Mouse (Mus musculus) heart, embryonic 16.5 days (tissue): Measurements from ENCODE around the gene Ttc7. TPM values are rescaled to one million over a fixed set of nuclear protein-coding genes. Genes with fewer than 3 reads are reported as not detected.
A peak's percentile ranks its signal among the peaks of the same experiment; 100 is the strongest.

Source experiments
- ATAC-seq: fragments of 200-750 bp; cut with Nextera tagmentation; replicated peaks from 2 replicates; pipeline ENCODE4 v1.8.0; 2017; ENCODE audit warnings: moderate number of reproducible peaks; ENCODE audit not compliant: insufficient read depth, low FRiP score; ENCODE audit errors: extremely low read depth
- H3K27ac ChIP-seq: fragments of 300-500 bp; sonication (generic); 2 replicates; pipeline ENCODE4 v1.5.1; 2014; ENCODE audit warnings: mild to moderate bottlenecking, low read length, control low read depth, moderate library complexity
- H3K27me3 ChIP-seq: fragments of 300-500 bp; sonication (generic); 2 replicates; pipeline ENCODE4 v1.6.1; 2014; ENCODE audit warnings: low read length, mixed read lengths; ENCODE audit not compliant: control insufficient read depth, insufficient read depth
- H3K36me3 ChIP-seq: fragments of 300-500 bp; sonication (generic); 2 replicates; pipeline ENCODE4 v1.6.1; 2014; ENCODE audit not compliant: control insufficient read depth, insufficient read depth
- H3K4me1 ChIP-seq: fragments of 300-500 bp; sonication (generic); 2 replicates; pipeline ENCODE4 v1.6.1; 2014; ENCODE audit warnings: low read length, mixed read lengths; ENCODE audit not compliant: control insufficient read depth, insufficient read depth
- H3K4me2 ChIP-seq: fragments of 300-500 bp; sonication (generic); 2 replicates; pipeline ENCODE4 v1.6.1; 2014; ENCODE audit warnings: low read depth, mild to moderate bottlenecking, control low read depth, low read length
- H3K4me3 ChIP-seq: fragments of 300-500 bp; sonication (generic); 2 replicates; pipeline ENCODE4 v1.5.1; 2014; ENCODE audit warnings: mild to moderate bottlenecking, control low read depth, low read length
- H3K9ac ChIP-seq: fragments of 300-500 bp; sonication (generic); 2 replicates; pipeline ENCODE4 v1.6.1; 2014; ENCODE audit warnings: low read length, control low read depth
- H3K9me3 ChIP-seq: fragments of 300-500 bp; sonication (generic); replicated peaks from 2 replicates; pipeline ENCODE4 v1.6.1; 2016; ENCODE audit warnings: low read length; ENCODE audit not compliant: control insufficient read depth
- WGBS: fragments of 180-500 bp; shearing (Covaris S2); extraction: QIAGEN DNeasy Blood & Tissue Kit; methylation state at CpG from one replicate; pipeline ENCODE4 v1.1.7; 2014; 5-methylcytosine and 5-hydroxymethylcytosine counted together
- polyA plus RNA-seq: library from polyadenylated mRNA; unstranded; fragments of >200 nt; fragmentation: Nextera tagmentation; extraction: Ambion mirVana; gene quantifications from 2 replicates; pipeline ENCODE4 v1.2.1, GENCODE M21; 2015

Ttc7 gene
- polyA plus RNA-seq, 1 experiment from 2014 or later: 6.2 TPM

DNA sequence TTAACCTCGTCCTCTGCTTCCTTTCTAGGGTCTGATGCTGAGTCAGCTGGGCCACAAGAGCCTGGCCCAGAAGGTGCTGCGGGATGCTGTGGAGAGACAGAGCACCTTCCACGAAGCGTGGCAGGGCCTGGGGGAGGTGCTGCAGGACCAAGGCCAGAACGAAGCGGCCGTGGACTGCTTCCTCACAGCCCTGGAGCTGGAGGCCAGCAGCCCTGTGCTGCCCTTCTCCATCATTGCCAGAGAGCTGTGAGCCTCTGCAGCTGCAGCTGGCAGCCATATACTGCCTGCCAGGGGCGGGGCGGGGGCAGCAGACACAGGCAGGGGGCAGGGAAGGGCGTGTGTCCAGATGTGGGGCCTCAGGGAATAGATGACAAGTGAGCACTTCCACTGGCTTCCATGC lies 97.1 kb downstream of the Ttc7 start:
- Histone ChIP-seq H3K4me2 (no peak overlapping the region), H3K9me3 (no peaks in the 10 kb centered on the region), H3K36me3 (no peaks in the 10 kb centered on the region), H3K27ac (0 out of 2 replicates have a peak overlapping the region, but pooled peaks have one; percentile 7), H3K9ac (no peak overlapping the region), H3K4me1 (peaks cover 29% of the 10 kb centered on the region), H3K27me3 (no peaks in the 10 kb centered on the region), H3K4me3 (no peak overlapping the region)
- ATAC-seq: no peak
- WGBS: 52% methylated on average over 10 of the region's 10 CpGs

DNA sequence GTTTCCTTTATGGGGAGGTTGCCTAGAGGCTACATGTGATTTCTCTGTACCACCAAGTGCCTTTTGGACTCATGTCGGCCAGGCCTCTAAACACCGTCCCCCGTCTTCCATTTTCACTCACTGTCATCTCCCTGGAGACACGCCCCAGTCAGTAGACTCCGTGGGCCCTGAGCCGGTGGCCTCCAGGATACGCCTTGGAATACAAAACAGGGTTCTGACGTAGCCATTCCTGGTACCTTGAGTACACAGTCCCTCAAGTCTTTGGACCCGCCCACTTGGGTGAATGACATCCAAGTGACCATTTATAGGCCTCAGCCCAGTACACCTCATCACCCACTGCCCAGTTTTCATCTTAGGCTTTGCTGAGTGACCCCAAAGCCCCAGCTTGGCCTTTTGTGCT lies 98.0 kb downstream of the Ttc7 start:
- H3K4me2 ChIP-seq: no peak overlapping the region
- H3K27ac ChIP-seq: no peak overlapping the region
- peaks cover 27% of the 10 kb centered on the region for H3K4me1 ChIP-seq

DNA sequence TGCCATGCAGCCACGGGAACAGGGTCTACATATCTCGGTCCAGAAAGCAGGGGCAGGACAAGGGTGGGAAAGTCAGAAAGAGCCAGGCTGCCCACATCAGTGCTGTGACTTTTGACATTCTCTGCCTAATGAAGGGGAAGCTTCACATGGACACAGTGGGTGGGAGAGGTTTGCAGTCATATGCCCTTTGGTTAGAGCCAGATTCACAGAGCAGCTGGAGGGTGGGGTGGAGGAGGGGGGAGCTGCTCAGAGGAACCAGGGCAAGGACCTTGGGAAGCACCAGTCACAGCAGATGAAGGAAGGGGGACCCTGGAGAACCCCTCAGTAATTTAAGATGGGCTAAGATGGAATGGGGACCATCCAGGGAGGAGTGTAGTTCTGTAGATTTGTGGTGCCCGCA lies 103.1 kb downstream of the Ttc7 start:
- no peak overlapping the region for H3K4me3 ChIP-seq
- no peak for ATAC-seq
- no peaks in the 10 kb centered on the region for H3K36me3 ChIP-seq
- peaks cover 7% of the 10 kb centered on the region for H3K4me1 ChIP-seq
- no peak overlapping the region for H3K9ac ChIP-seq
- H3K9me3 ChIP-seq: no peaks in the 10 kb centered on the region
- H3K4me2 ChIP-seq: no peak overlapping the region
- no peaks in the 10 kb centered on the region for H3K27me3 ChIP-seq
- H3K27ac ChIP-seq: no peak overlapping the region
- 66% methylated on average over 3 of the region's 3 CpGs for WGBS

More for the DNA sequence above, 98.0 kb downstream of the Ttc7 start:
- Histone ChIP-seq H3K4me3 (no peak overlapping the region), H3K36me3 (no peaks in the 10 kb centered on the region), H3K9me3 (no peaks in the 10 kb centered on the region), H3K9ac (no peak overlapping the region), H3K27me3 (no peaks in the 10 kb centered on the region)
- no peak for ATAC-seq
- 88% methylated on average over 9 of the region's 9 CpGs for WGBS

DNA sequence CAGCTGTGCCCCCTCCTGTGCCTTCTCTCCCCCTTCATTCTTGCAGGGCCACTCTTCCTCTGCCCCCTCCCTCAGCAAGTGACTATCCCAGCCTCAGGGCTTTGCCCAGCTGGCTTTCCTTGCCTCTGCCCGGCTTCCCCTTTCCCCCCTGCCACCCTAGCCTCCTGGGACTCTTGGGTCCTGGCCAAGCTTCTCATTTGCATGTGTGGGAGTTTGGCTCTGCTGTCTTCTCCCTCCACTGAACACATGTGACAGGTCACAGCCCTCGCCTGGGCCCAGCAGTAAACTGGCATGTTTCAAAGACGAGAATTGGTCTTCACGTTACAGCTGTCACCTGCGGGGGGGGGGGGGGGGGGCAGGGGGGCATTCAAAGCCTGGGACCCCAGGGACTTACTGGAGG lies 104.4 kb downstream of the Ttc7 start:
- no peaks in the 10 kb centered on the region for H3K9me3 ChIP-seq
- 0 out of 2 replicates have a peak, but pooled peaks have one; percentile 68 for ATAC-seq
- 16% methylated on average over 5 of the region's 5 CpGs for WGBS

DNA sequence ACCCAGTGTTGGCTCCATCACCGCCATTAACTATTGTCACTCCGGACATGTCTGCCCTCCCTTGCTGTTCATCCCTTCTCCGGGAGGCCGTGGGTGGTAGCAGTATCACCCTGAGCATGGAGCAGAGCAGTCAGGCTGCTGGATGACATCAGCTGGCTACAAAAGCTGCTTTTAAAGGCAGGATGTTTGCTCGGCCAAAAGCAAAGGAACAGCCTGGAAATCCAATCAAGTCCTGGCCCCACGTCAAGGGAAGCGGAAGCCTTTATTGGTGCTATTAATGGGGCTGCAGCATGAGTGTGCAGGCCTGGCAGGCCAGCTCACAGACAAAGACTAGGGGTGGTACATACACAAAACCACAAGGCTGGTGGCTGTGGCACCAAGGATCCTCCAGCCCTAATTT lies 108.6 kb downstream of the Ttc7 start:
- Histone ChIP-seq H3K27ac (peak overlapping the region; percentile 47), H3K27me3 (no peaks in the 10 kb centered on the region), H3K4me1 (peaks cover 14% of the 10 kb centered on the region), H3K4me3 (no peak overlapping the region), H3K4me2 (no peak overlapping the region), H3K9me3 (no peaks in the 10 kb centered on the region), H3K9ac (no peak overlapping the region), H3K36me3 (no peaks in the 10 kb centered on the region)
- ATAC-seq: peak; percentile 42; the same call in 1 of the 2 replicates
- WGBS: 52% methylated on average over 7 of the region's 7 CpGs

More for the DNA sequence above, 104.4 kb downstream of the Ttc7 start:
- Histone ChIP-seq H3K4me2 (no peak overlapping the region), H3K36me3 (no peaks in the 10 kb centered on the region), H3K27me3 (no peaks in the 10 kb centered on the region), H3K27ac (no peak overlapping the region), H3K4me1 (peaks cover 11% of the 10 kb centered on the region), H3K4me3 (no peak overlapping the region), H3K9ac (no peak overlapping the region)

DNA sequence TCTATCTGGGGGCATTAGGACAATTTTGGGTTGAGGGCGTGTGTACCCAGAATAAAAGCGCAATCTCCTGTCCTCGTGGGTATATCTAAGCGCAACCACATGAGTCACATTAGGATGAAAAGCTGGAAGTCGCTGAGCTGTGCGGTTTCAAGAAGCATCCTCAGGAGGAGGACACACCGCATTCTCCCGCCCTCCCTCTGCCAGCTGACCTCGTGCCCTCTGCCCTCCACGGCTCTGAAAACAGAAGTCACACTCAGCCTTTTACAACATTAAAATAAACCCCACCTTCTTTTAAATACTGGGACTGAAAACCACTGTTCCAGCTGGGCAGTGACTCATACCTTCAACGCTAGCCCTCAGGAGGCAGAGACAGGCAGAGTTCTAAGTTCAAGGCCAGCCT lies 114.4 kb downstream of the Ttc7 start:
- no peaks in the 10 kb centered on the region for H3K27me3 ChIP-seq
- H3K36me3 ChIP-seq: no peaks in the 10 kb centered on the region
- H3K4me2 ChIP-seq: no peak overlapping the region
- H3K9me3 ChIP-seq: no peaks in the 10 kb centered on the region
- H3K27ac ChIP-seq: no peak overlapping the region
- ATAC-seq: no peak
- no peak overlapping the region for H3K4me3 ChIP-seq
- peaks cover 2% of the 10 kb centered on the region; the same call in 1 of the 2 replicates for H3K4me1 ChIP-seq
- 79% methylated on average over 11 of the region's 11 CpGs for WGBS
- no peak overlapping the region for H3K9ac ChIP-seq

DNA sequence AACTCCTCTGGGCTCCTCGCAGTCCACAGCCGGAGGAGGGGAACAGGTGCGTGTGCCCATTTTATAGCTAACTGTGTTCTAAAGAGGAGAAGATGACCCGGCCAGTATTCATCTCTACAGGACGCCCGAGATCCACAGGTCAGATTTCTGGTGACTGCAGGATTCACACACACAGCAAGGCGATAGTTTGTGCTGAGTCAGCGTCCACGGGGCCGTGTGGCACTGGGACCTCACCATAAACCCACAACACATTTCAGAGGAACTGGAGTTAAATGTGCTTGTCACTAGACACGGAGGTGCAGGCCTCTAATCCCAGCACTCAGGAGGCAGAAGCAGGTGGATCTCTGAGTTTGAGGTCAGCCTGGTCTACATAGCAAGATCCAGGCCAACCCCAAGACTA lies 119.8 kb downstream of the Ttc7 start:
- Histone ChIP-seq H3K36me3 (no peaks in the 10 kb centered on the region), H3K9me3 (no peaks in the 10 kb centered on the region), H3K4me3 (no peak overlapping the region), H3K4me1 (no peaks in the 10 kb centered on the region), H3K27me3 (no peaks in the 10 kb centered on the region), H3K27ac (no peak overlapping the region), H3K4me2 (no peak overlapping the region), H3K9ac (no peak overlapping the region)
- no peak for ATAC-seq
- WGBS: 82% methylated on average over 11 of the region's 11 CpGs

DNA sequence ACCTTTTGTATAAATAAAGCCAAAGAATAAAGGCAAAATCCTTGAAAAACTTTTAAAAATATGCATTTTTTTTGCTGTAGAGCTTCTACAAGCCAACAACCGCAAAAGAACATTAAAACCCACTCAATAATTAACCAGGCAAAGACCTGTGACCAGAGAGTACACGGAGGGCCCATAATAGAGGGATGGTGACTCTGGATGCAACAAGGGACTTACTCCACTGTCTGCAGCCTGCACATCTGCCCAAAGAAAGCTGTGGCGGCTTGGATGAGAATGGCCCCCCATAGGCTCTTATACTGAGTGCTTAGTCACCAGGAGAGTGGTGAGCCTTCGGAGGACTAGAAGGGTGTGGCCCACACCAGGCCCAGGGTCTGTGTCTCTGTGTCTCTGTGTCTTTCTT lies 120.8 kb downstream of the Ttc7 start:
- 84% methylated on average over 4 of the region's 4 CpGs for WGBS
- H3K9me3 ChIP-seq: no peaks in the 10 kb centered on the region
- ATAC-seq: no peak
- H3K4me2 ChIP-seq: no peak overlapping the region
- H3K9ac ChIP-seq: no peak overlapping the region
- H3K36me3 ChIP-seq: no peaks in the 10 kb centered on the region
- H3K27ac ChIP-seq: no peak overlapping the region
- H3K27me3 ChIP-seq: no peaks in the 10 kb centered on the region
- no peaks in the 10 kb centered on the region for H3K4me1 ChIP-seq
- H3K4me3 ChIP-seq: no peak overlapping the region

DNA sequence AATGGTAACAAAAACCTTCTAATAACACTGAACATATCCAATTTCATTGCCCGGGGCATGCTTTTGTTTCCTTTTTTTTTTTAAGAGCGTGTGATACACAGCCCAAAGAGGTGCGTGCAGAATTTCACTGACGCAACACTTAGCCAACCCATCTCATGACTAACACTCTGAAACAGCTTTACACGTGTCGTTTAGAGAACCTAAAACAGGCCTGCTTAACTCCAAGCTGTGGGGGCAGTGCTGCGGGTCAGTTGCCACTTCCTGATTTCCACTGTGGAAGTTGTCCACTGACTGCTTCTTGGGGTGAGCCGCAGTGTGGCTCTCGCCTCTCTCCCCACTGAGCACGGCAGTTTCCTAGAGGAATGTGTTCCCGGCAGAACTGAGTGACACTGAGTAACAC lies 122.9 kb downstream of the Ttc7 start:
- WGBS: 65% methylated on average over 11 of the region's 11 CpGs
- ATAC-seq: no peak

DNA sequence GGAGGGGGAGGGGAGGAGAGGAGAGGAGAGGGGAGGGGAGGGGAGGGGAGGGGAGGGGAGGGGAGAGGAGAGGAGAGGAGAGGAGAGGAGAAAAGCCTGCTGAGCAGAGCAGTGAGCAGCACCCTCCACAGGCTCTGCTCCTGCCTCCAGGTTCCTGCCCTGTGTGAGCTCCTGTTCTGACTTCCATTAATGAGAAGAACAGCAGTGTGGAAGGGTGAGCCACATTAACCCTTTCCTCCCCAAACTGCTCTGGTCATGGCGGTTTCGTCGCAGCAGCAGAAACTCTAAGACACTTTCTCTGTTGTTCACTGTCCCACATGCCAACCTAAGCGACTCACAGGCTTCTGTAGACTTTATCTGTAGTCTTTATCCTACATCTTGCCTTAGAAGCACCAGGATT lies 124.0 kb downstream of the Ttc7 start:
- Histone ChIP-seq H3K9me3 (no peaks in the 10 kb centered on the region), H3K36me3 (no peaks in the 10 kb centered on the region), H3K9ac (no peak overlapping the region), H3K27ac (no peak overlapping the region), H3K4me3 (no peak overlapping the region), H3K4me1 (no peaks in the 10 kb centered on the region), H3K4me2 (no peak overlapping the region), H3K27me3 (no peaks in the 10 kb centered on the region)
- WGBS: 81% methylated on average over 4 of the region's 4 CpGs
- ATAC-seq: no peak

More for the DNA sequence above, 122.9 kb downstream of the Ttc7 start:
- H3K36me3 ChIP-seq: no peaks in the 10 kb centered on the region
- no peak overlapping the region for H3K9ac ChIP-seq
- no peaks in the 10 kb centered on the region for H3K27me3 ChIP-seq
- H3K27ac ChIP-seq: no peak overlapping the region
- H3K4me2 ChIP-seq: no peak overlapping the region
- H3K4me3 ChIP-seq: no peak overlapping the region
- no peaks in the 10 kb centered on the region for H3K9me3 ChIP-seq
- H3K4me1 ChIP-seq: no peaks in the 10 kb centered on the region
